Mouse (Mus musculus): Measurements from ENCODE around the gene Clrn1.

- TF ChIP-seq CTCF (IDR thresholded peaks at IDR 0.05; ENCODE audit: borderline replicate concordance, control insufficient read depth, extremely low read depth, insufficient read depth, low read length, poor library complexity) (no peak), POLR2A (IDR thresholded peaks at IDR 0.05; ENCODE audit: control insufficient read depth, extremely low read depth, insufficient read depth, low read length, poor library complexity) (no peak)
These were observed 38.9 kb upstream of the Clrn1 start for GRCm38 (mm10) chr3:58924027-58924426.

Data from thymus, adult 2 months (tissue).